Mouse (Mus musculus) limb, embryonic 10.5 days (tissue): ENCODE measurements around the gene Cdkl3. TPM values are rescaled to one million over a fixed set of nuclear protein-coding genes. Genes with fewer than 3 reads are reported as not detected.
A peak's percentile ranks its signal among the peaks of the same experiment; 100 is the strongest.

Experiments
- DNase-seq: peaks from one replicate; pipeline ENCODE4 v3.0.0-alpha.2; 2017; ENCODE audit warnings: low spot score
- H3K27ac ChIP-seq: fragments of 300-500 bp; sonication (generic); 2 replicates; pipeline ENCODE4 v1.5.1; 2016; ENCODE audit warnings: mild to moderate bottlenecking
- H3K27me3 ChIP-seq: fragments of 300-500 bp; sonication (generic); 2 replicates; pipeline ENCODE4 v1.6.1; 2016; ENCODE audit warnings: low read depth, mild to moderate bottlenecking; ENCODE audit not compliant: poor library complexity, severe bottlenecking
- H3K36me3 ChIP-seq: fragments of 300-500 bp; sonication (generic); 2 replicates; pipeline ENCODE4 v1.6.1; 2016; ENCODE audit warnings: mild to moderate bottlenecking, moderate library complexity
- H3K4me1 ChIP-seq: fragments of 300-500 bp; sonication (generic); 2 replicates; pipeline ENCODE4 v1.6.1; 2016
- H3K4me3 ChIP-seq: fragments of 300-500 bp; sonication (generic); 2 replicates; pipeline ENCODE4 v1.5.1; 2016; ENCODE audit warnings: mild to moderate bottlenecking, moderate library complexity
- H3K9me3 ChIP-seq: fragments of 300-500 bp; sonication (generic); replicated peaks from 2 replicates; pipeline ENCODE4 v1.6.1; 2016; ENCODE audit warnings: mild to moderate bottlenecking
- WGBS: fragments of 180-500 bp; shearing (Covaris S2); methylation state at CpG from one replicate; pipeline ENCODE4 v1.1.7; 2016; 5-methylcytosine and 5-hydroxymethylcytosine counted together
- polyA plus RNA-seq: library from polyadenylated mRNA; unstranded; fragments of >200 nt; fragmentation: Nextera tagmentation; extraction: Ambion mirVana; gene quantifications from 2 replicates; pipeline ENCODE4 v1.2.1, GENCODE M21; 2016

Gene Cdkl3
- polyA plus RNA-seq, result 11.7 and 11.8 TPM in 2 replicates

GRCm38 (mm10) chr11:52003772-52004528 is at the start of gene Cdkl3:
Cdkl3 (plus strand) TSS chr11:52004221.
- Histone ChIP-seq H3K27me3 (no peaks in the 10 kb centered on the region), H3K27ac (peak within 1 kb of the TSS; percentile 91), H3K9me3 (no peaks in the 10 kb centered on the region), H3K4me3 (peak within 1 kb of the TSS; percentile 73), H3K36me3 (no peaks in the 10 kb centered on the region), H3K4me1 (peaks cover 34% of the 10 kb centered on the region)
- WGBS, result under 1% methylated on average over 48 of the region's 51 CpGs
- peak; percentile 91 for DNase-seq

- H3K4me3 ChIP-seq, result no peak overlapping the region
- H3K36me3 ChIP-seq, result no peaks in the 10 kb centered on the region
- DNase-seq, result no peak
- H3K9me3 ChIP-seq, result no peaks in the 10 kb centered on the region
- WGBS, result 83% methylated on average over 9 of the region's 9 CpGs
- no peak overlapping the region for H3K27ac ChIP-seq
- H3K4me1 ChIP-seq, result no peaks in the 10 kb centered on the region
- no peaks in the 10 kb centered on the region for H3K27me3 ChIP-seq
Observed at GRCm38 (mm10) chr11:51956112-51956511, 47.9 kb upstream of the Cdkl3 start.

GRCm38 (mm10) chr11:51957760-51958159 is 46.3 kb upstream of the Cdkl3 start:
- H3K27me3 ChIP-seq, result no peaks in the 10 kb centered on the region
- 91% methylated on average over 4 of the region's 4 CpGs for WGBS
- DNase-seq, result no peak

DNA sequence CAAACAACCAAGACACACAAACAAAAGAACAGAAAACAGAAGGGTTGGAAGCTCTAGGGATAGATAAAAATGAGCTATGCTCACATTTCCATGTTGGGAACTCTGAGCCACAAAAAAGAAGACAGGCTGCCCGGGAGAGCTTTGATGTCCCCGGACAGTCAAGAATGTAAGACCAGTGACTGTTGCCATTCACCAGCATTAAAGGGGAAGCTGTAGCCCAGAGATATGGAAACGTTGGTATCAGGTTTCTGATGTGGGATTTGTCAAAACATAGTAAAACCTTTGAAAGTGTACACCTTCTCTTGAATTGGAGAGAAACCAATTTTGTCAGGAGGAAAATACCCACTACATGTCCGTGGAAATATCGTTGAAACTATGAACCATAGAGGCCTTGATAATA is 44.5 kb upstream of the Cdkl3 start:
- H3K27ac ChIP-seq, result no peak overlapping the region
- no peaks in the 10 kb centered on the region for H3K4me1 ChIP-seq
- H3K27me3 ChIP-seq, result no peaks in the 10 kb centered on the region
- H3K36me3 ChIP-seq, result no peaks in the 10 kb centered on the region
- no peak overlapping the region for H3K4me3 ChIP-seq
- WGBS, result 87% methylated on average over 5 of the region's 5 CpGs
- no peaks in the 10 kb centered on the region for H3K9me3 ChIP-seq
- DNase-seq, result no peak

More at GRCm38 (mm10) chr11:51957760-51958159, 46.3 kb upstream of the Cdkl3 start:
- no peak overlapping the region for H3K27ac ChIP-seq
- H3K4me1 ChIP-seq, result no peaks in the 10 kb centered on the region
- no peak overlapping the region for H3K4me3 ChIP-seq
- H3K36me3 ChIP-seq, result no peaks in the 10 kb centered on the region
- no peaks in the 10 kb centered on the region for H3K9me3 ChIP-seq

- H3K9me3 ChIP-seq, result no peaks in the 10 kb centered on the region
- no peak for DNase-seq
- 85% methylated on average over 4 of the region's 4 CpGs for WGBS
Observed at GRCm38 (mm10) chr11:51960061-51960460, 44.0 kb upstream of the Cdkl3 start.

DNA sequence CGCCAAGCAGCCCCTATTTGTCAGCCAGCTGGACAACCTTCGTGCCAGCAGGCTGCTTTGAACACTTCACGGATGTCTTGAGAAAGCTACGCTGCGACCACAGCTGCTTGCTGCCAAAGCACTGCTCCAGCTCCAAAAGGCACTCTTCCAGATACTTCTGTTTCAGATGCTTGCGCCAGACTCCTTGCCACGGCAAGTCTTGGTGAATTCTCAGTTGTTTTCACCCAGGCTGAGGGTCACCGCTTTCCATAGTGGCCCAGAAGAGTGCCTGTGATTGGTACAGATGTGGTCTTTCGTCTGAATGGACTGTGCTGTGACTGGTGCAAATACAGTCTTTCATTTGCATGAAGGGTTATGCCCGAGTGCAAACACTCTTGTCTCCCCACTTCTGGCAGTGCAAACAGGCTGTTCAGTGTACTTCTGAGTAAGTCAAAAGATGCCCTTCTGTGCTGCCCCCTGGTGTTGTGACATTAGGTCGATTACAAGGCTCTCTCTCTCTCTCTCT is 43.0 kb upstream of the Cdkl3 start:
- no peak overlapping the region for H3K4me3 ChIP-seq
- no peak overlapping the region for H3K27ac ChIP-seq
- no peaks in the 10 kb centered on the region for H3K9me3 ChIP-seq
- WGBS, result 73% methylated on average over 11 of the region's 11 CpGs
- no peak for DNase-seq
- no peaks in the 10 kb centered on the region for H3K36me3 ChIP-seq
- H3K27me3 ChIP-seq, result no peaks in the 10 kb centered on the region
- H3K4me1 ChIP-seq, result no peaks in the 10 kb centered on the region

More at GRCm38 (mm10) chr11:51960061-51960460, 44.0 kb upstream of the Cdkl3 start:
- Histone ChIP-seq H3K4me3 (no peak overlapping the region), H3K36me3 (no peaks in the 10 kb centered on the region), H3K27ac (no peak overlapping the region), H3K4me1 (no peaks in the 10 kb centered on the region), H3K27me3 (no peaks in the 10 kb centered on the region)

DNA sequence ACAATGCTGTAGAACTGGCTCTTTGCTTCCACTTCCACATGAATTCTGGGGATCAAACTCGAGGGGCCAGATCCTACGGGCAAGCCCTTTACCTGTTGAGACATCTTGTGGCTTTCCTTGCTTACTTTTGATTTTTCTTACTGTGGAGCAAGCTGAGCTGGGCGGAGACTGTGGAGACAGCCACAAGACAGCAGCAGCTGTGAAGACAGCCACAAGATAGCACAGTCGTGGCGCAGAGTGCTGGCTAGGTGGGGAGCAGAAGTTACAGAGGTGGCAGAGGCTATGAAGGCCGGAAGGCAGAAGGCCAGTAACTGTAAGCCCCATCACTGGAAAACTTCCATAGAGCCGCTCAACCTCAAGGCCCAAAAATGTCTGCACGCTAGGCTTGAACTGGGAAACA is 42.3 kb upstream of the Cdkl3 start:
- Histone ChIP-seq H3K4me1 (no peaks in the 10 kb centered on the region), H3K27me3 (no peaks in the 10 kb centered on the region), H3K27ac (no peak overlapping the region), H3K4me3 (no peak overlapping the region), H3K36me3 (no peaks in the 10 kb centered on the region), H3K9me3 (no peaks in the 10 kb centered on the region)
- no peak for DNase-seq
- 93% methylated on average over 8 of the region's 8 CpGs for WGBS

DNA sequence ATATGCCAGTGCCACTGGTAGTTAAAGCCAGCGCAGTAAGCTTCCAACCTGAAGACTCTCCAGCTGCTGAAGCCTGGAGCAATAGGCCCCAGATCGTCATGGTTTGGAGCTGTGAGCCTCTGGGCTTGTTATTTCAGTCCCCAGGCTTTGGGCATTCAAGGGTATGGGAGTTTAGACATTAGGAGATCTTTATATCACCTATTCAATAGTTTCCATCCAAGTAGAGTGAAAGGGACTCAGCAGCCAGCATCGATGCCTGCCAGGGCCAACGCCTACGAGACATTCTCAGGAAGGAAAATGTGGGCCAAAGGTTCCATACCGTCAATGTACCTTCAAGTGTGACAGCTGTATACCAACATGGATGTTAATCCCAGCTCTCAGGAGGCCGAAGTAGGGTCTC is 41.7 kb upstream of the Cdkl3 start:
- H3K4me1 ChIP-seq, result no peaks in the 10 kb centered on the region
- DNase-seq, result no peak
- 92% methylated on average over 7 of the region's 7 CpGs for WGBS

GRCm38 (mm10) chr11:51966651-51967050 is 37.4 kb upstream of the Cdkl3 start:
- DNase-seq, result no peak
- H3K4me3 ChIP-seq, result no peak overlapping the region
- WGBS, result 84% methylated on average over 5 of the region's 5 CpGs
- no peak overlapping the region for H3K27ac ChIP-seq
- peaks cover 8% of the 10 kb centered on the region for H3K4me1 ChIP-seq
- H3K27me3 ChIP-seq, result no peaks in the 10 kb centered on the region
- no peaks in the 10 kb centered on the region for H3K9me3 ChIP-seq
- H3K36me3 ChIP-seq, result peaks cover 24% of the 10 kb centered on the region

More for the DNA sequence above, 41.7 kb upstream of the Cdkl3 start:
- Histone ChIP-seq H3K4me3 (no peak overlapping the region), H3K27ac (no peak overlapping the region), H3K27me3 (no peaks in the 10 kb centered on the region), H3K36me3 (no peaks in the 10 kb centered on the region), H3K9me3 (no peaks in the 10 kb centered on the region)

DNA sequence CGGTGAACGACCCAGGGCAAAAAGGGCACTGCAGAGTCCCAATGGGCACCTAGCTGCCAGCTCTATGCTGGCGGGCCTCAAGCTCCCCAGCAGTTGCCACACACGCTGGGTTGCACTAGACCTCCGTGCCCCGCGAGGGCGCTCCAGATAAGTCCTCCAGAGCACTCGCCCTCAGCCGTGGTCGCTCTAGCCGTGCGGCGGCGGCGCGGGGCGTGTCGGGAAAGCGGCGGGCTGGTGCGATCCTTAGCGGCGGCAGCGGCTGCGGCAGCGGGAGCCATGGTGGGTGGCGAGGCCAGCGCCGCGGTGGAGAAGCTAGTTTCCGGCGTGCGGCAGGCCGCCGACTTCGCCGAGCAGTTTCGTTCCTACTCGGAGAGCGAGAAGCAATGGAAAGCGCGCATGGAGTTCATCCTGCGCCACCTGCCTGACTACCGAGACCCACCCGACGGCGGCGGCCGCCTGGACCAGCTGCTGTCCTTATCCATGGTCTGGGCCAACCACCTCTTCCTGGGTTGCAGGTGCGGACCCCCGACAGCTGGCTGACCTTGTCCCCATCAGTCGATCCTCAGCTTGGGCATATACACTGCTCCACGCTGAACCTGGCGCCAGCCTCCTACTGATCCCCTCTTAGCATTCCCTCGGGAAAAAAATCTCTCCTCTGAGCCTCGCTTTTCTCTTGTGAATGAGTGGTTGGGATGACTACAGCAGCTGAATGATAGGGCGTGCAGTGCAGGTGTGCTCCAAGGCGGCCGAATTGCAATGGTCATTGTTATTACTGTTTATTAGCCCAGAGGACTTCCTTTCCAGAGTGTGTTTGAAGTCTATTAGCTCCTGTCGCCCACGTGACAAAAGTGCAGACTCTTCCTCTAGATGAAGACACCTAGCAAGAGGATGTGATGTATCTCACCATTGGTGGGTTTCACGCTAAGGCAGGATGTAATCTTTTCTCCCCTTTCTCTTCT is 36.3 kb upstream of the Cdkl3 start, which contains the start of gene Cdkn2aipnl:
Gene Cdkn2aipnl, plus strand, starts transcription at position 219 of the 959 bp plus-strand sequence.
- peak; percentile 98 for DNase-seq
- WGBS, result 3% methylated on average over 63 of the region's 63 CpGs
- Histone ChIP-seq H3K27me3 (no peaks in the 10 kb centered on the region), H3K9me3 (no peaks in the 10 kb centered on the region), H3K27ac (peak within 1 kb of the TSS; percentile 90), H3K36me3 (peaks cover 34% of the 10 kb centered on the region), H3K4me1 (peaks cover 8% of the 10 kb centered on the region), H3K4me3 (peak within 1 kb of the TSS; percentile 80)

GRCm38 (mm10) chr11:51968896-51969295 is 35.1 kb upstream of the Cdkl3 start:
- peaks cover 8% of the 10 kb centered on the region for H3K4me1 ChIP-seq
- H3K4me3 ChIP-seq, result no peak overlapping the region
- H3K36me3 ChIP-seq, result peaks cover 45% of the 10 kb centered on the region
- H3K9me3 ChIP-seq, result no peaks in the 10 kb centered on the region
- DNase-seq, result no peak
- no peak overlapping the region for H3K27ac ChIP-seq
- 94% methylated on average over 9 of the region's 9 CpGs for WGBS
- no peaks in the 10 kb centered on the region for H3K27me3 ChIP-seq

- 91% methylated on average over 2 of the region's 2 CpGs for WGBS
- Histone ChIP-seq H3K4me1 (peaks cover 8% of the 10 kb centered on the region), H3K9me3 (no peaks in the 10 kb centered on the region), H3K27ac (no peak overlapping the region), H3K27me3 (no peaks in the 10 kb centered on the region), H3K36me3 (peaks cover 52% of the 10 kb centered on the region), H3K4me3 (no peak overlapping the region)
- DNase-seq, result no peak
Observed at GRCm38 (mm10) chr11:51969511-51969910, 34.5 kb upstream of the Cdkl3 start.
